Mouse (Mus musculus): ENCODE data around the gene Srpk1. TPM values are rescaled to one million over a fixed set of nuclear protein-coding genes. Genes with fewer than 3 reads are reported as not detected.

Srpk1 gene
- polyA plus RNA-seq (2015; fragmentation: Nextera tagmentation; extraction: Ambion mirVana) = 39.8 and 45.4 TPM in 2 replicates

GRCm38 (mm10) chr17:28622300-28622759, at the start of gene Srpk1:
Gene Srpk1, minus strand, starts transcription at chr17:28622709.
- Histone ChIP-seq H3K4me1 (replicated peaks) (peaks cover 18% of the 10 kb centered on the region), H3K27me3 (no peaks in the 10 kb centered on the region), H3K36me3 (peaks cover 5% of the 10 kb centered on the region; the same call in 1 of the 2 replicates), H3K9ac (peak within 1 kb of the TSS; percentile 92), H3K4me2 (peak within 1 kb of the TSS; percentile 94), H3K9me3 (replicated peaks) (no peaks in the 10 kb centered on the region), H3K4me3 (peak within 1 kb of the TSS; percentile 84), H3K27ac (peak within 1 kb of the TSS; percentile 83)
- ATAC-seq (replicated peaks; ENCODE audit: insufficient number of reproducible peaks, insufficient read depth, low FRiP score, low read depth) = peak; percentile 95
- under 1% methylated on average over 41 of the region's 53 CpGs for WGBS

- H3K9ac ChIP-seq = no peak overlapping the region
- no peaks in the 10 kb centered on the region for H3K36me3 ChIP-seq
- no peak overlapping the region for H3K27ac ChIP-seq
- H3K4me1 ChIP-seq (replicated peaks) = peaks cover 3% of the 10 kb centered on the region; the same call in 1 of the 2 replicates
- ATAC-seq (replicated peaks; ENCODE audit: insufficient number of reproducible peaks, insufficient read depth, low FRiP score, low read depth) = no peak
- H3K4me2 ChIP-seq = no peak overlapping the region
- no peak overlapping the region for H3K4me3 ChIP-seq
- 50% methylated on average over 6 of the region's 6 CpGs for WGBS
- H3K27me3 ChIP-seq = no peaks in the 10 kb centered on the region
- no peaks in the 10 kb centered on the region for H3K9me3 ChIP-seq (replicated peaks)
Observed at GRCm38 (mm10) chr17:28659564-28659963, 37.1 kb upstream of the Srpk1 start.

GRCm38 (mm10) chr17:28657936-28658335, 35.4 kb upstream of the Srpk1 start:
- no peak overlapping the region for H3K4me2 ChIP-seq
- ATAC-seq (replicated peaks; ENCODE audit: insufficient number of reproducible peaks, insufficient read depth, low FRiP score, low read depth) = no peak
- H3K9ac ChIP-seq = no peak overlapping the region
- H3K9me3 ChIP-seq (replicated peaks) = no peaks in the 10 kb centered on the region
- H3K27me3 ChIP-seq = no peaks in the 10 kb centered on the region
- H3K27ac ChIP-seq = no peak overlapping the region
- H3K4me1 ChIP-seq (replicated peaks) = peaks cover 3% of the 10 kb centered on the region; the same call in 1 of the 2 replicates
- WGBS = 31% methylated on average over 4 of the region's 4 CpGs
- H3K4me3 ChIP-seq = no peak overlapping the region
- no peaks in the 10 kb centered on the region for H3K36me3 ChIP-seq

- ATAC-seq (replicated peaks; ENCODE audit: insufficient number of reproducible peaks, insufficient read depth, low FRiP score, low read depth) = peak; percentile 53; the same call in 1 of the 2 replicates
- WGBS = 60% methylated on average over 3 of the region's 3 CpGs
- no peak overlapping the region for H3K9ac ChIP-seq
- H3K9me3 ChIP-seq (replicated peaks) = no peaks in the 10 kb centered on the region
- no peaks in the 10 kb centered on the region for H3K27me3 ChIP-seq
- no peak overlapping the region for H3K4me2 ChIP-seq
- H3K4me3 ChIP-seq = no peak overlapping the region
- H3K36me3 ChIP-seq = no peaks in the 10 kb centered on the region
- no peak overlapping the region for H3K27ac ChIP-seq
- H3K4me1 ChIP-seq (replicated peaks) = no peaks in the 10 kb centered on the region
Observed at GRCm38 (mm10) chr17:28650268-28650667, 27.8 kb upstream of the Srpk1 start.

GRCm38 (mm10) chr17:28648607-28649370, 26.3 kb upstream of the Srpk1 start:
- no peaks in the 10 kb centered on the region for H3K27me3 ChIP-seq
- no peak overlapping the region for H3K4me2 ChIP-seq
- H3K9me3 ChIP-seq (replicated peaks) = no peaks in the 10 kb centered on the region
- H3K27ac ChIP-seq = no peak overlapping the region
- no peak overlapping the region for H3K9ac ChIP-seq
- no peak overlapping the region for H3K4me3 ChIP-seq
- no peaks in the 10 kb centered on the region for H3K4me1 ChIP-seq (replicated peaks)
- 41% methylated on average over 6 of the region's 6 CpGs for WGBS
- H3K36me3 ChIP-seq = no peaks in the 10 kb centered on the region
- ATAC-seq (replicated peaks; ENCODE audit: insufficient number of reproducible peaks, insufficient read depth, low FRiP score, low read depth) = no peak

GRCm38 (mm10) chr17:28646221-28646620, 23.7 kb upstream of the Srpk1 start:
- peaks cover 3% of the 10 kb centered on the region; the same call in 1 of the 2 replicates for H3K27me3 ChIP-seq
- H3K9ac ChIP-seq = no peak overlapping the region
- no peak for ATAC-seq (replicated peaks; ENCODE audit: insufficient number of reproducible peaks, insufficient read depth, low FRiP score, low read depth)
- no peak overlapping the region for H3K4me3 ChIP-seq
- no peaks in the 10 kb centered on the region for H3K9me3 ChIP-seq (replicated peaks)
- no peaks in the 10 kb centered on the region for H3K4me1 ChIP-seq (replicated peaks)
- 50% methylated on average over 3 of the region's 3 CpGs for WGBS
- no peaks in the 10 kb centered on the region for H3K36me3 ChIP-seq
- H3K27ac ChIP-seq = no peak overlapping the region
- H3K4me2 ChIP-seq = no peak overlapping the region

- ATAC-seq (replicated peaks; ENCODE audit: insufficient number of reproducible peaks, insufficient read depth, low FRiP score, low read depth) = no peak
- Histone ChIP-seq H3K4me1 (replicated peaks) (no peaks in the 10 kb centered on the region), H3K27me3 (peaks cover 3% of the 10 kb centered on the region; the same call in 1 of the 2 replicates), H3K36me3 (no peaks in the 10 kb centered on the region), H3K9me3 (replicated peaks) (no peaks in the 10 kb centered on the region), H3K27ac (no peak overlapping the region), H3K4me3 (no peak overlapping the region), H3K4me2 (no peak overlapping the region), H3K9ac (no peak overlapping the region)
- 47% methylated on average over 4 of the region's 4 CpGs for WGBS
Observed at GRCm38 (mm10) chr17:28644112-28644511, 21.6 kb upstream of the Srpk1 start.

- H3K36me3 ChIP-seq = no peaks in the 10 kb centered on the region
- no peak overlapping the region for H3K27ac ChIP-seq
- H3K9me3 ChIP-seq (replicated peaks) = no peaks in the 10 kb centered on the region
- H3K4me1 ChIP-seq (replicated peaks) = no peaks in the 10 kb centered on the region
- no peak for ATAC-seq (replicated peaks; ENCODE audit: insufficient number of reproducible peaks, insufficient read depth, low FRiP score, low read depth)
- H3K27me3 ChIP-seq = peaks cover 3% of the 10 kb centered on the region; the same call in 1 of the 2 replicates
- 31% methylated on average over 3 of the region's 3 CpGs for whole genome bisulfite sequencing
- no peak overlapping the region for H3K9ac ChIP-seq
- no peak overlapping the region for H3K4me3 ChIP-seq
- H3K4me2 ChIP-seq = no peak overlapping the region
Observed at GRCm38 (mm10) chr17:28643697-28644096, 21.2 kb upstream of the Srpk1 start.

- no peak overlapping the region for H3K27ac ChIP-seq
- no peaks in the 10 kb centered on the region for H3K36me3 ChIP-seq
- H3K4me3 ChIP-seq = no peak overlapping the region
- peaks cover 3% of the 10 kb centered on the region; the same call in 1 of the 2 replicates for H3K27me3 ChIP-seq
- H3K9ac ChIP-seq = no peak overlapping the region
- peaks cover 7% of the 10 kb centered on the region for H3K4me1 ChIP-seq (replicated peaks)
- no peaks in the 10 kb centered on the region for H3K9me3 ChIP-seq (replicated peaks)
- WGBS = 80% methylated on average over 3 of the region's 3 CpGs
- no peak overlapping the region for H3K4me2 ChIP-seq
- no peak for ATAC-seq (replicated peaks; ENCODE audit: insufficient number of reproducible peaks, insufficient read depth, low FRiP score, low read depth)
Observed at GRCm38 (mm10) chr17:28640113-28640512, 17.6 kb upstream of the Srpk1 start.

GRCm38 (mm10) chr17:28637711-28638690, 15.5 kb upstream of the Srpk1 start:
- H3K4me2 ChIP-seq = no peak overlapping the region
- 74% methylated on average over 7 of the region's 7 CpGs for WGBS
- H3K9ac ChIP-seq = no peak overlapping the region
- peaks cover 3% of the 10 kb centered on the region; the same call in 1 of the 2 replicates for H3K27me3 ChIP-seq
- peak; percentile 22; the same call in 1 of the 2 replicates for ATAC-seq (replicated peaks; ENCODE audit: insufficient number of reproducible peaks, insufficient read depth, low FRiP score, low read depth)
- no peaks in the 10 kb centered on the region for H3K36me3 ChIP-seq
- H3K4me3 ChIP-seq = no peak overlapping the region
- no peak overlapping the region for H3K27ac ChIP-seq
- H3K9me3 ChIP-seq (replicated peaks) = no peaks in the 10 kb centered on the region
- H3K4me1 ChIP-seq (replicated peaks) = peaks cover 7% of the 10 kb centered on the region

- Histone ChIP-seq H3K9me3 (replicated peaks) (no peaks in the 10 kb centered on the region), H3K4me3 (no peak overlapping the region), H3K4me1 (replicated peaks) (peaks cover 7% of the 10 kb centered on the region), H3K9ac (no peak overlapping the region), H3K27me3 (no peaks in the 10 kb centered on the region), H3K36me3 (no peaks in the 10 kb centered on the region), H3K27ac (no peak overlapping the region), H3K4me2 (no peak overlapping the region)
- ATAC-seq (replicated peaks; ENCODE audit: insufficient number of reproducible peaks, insufficient read depth, low FRiP score, low read depth) = no peak
- WGBS = 80% methylated on average over 5 of the region's 5 CpGs
Observed at GRCm38 (mm10) chr17:28635842-28636241, 13.3 kb upstream of the Srpk1 start.
